Mouse (Mus musculus): ENCODE results near the gene Smim15.

The Smim15 gene

DNA sequence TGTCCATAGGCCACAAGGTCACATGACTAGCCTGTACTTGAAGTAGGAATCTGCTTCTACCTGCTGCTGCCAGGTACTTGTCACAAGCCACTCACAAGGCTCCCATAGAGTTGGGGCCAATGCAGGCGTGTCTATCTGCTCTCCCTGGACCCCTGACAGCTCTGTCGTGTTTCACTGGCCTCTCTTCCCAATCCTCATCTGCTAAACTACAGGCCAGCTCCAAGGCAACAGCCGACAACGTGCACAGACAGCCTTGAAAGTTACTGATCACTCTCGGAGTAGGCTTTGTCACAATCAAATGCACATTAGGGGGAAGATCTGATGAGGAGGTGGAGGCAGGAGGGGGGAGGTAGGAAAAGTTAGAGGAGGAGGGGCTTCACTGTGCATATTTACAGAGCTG is 18.7 kb downstream of the Smim15 start:
- no peak for DNase-seq (ENCODE audit: extremely low read depth, low read depth, low spot score)

DNA sequence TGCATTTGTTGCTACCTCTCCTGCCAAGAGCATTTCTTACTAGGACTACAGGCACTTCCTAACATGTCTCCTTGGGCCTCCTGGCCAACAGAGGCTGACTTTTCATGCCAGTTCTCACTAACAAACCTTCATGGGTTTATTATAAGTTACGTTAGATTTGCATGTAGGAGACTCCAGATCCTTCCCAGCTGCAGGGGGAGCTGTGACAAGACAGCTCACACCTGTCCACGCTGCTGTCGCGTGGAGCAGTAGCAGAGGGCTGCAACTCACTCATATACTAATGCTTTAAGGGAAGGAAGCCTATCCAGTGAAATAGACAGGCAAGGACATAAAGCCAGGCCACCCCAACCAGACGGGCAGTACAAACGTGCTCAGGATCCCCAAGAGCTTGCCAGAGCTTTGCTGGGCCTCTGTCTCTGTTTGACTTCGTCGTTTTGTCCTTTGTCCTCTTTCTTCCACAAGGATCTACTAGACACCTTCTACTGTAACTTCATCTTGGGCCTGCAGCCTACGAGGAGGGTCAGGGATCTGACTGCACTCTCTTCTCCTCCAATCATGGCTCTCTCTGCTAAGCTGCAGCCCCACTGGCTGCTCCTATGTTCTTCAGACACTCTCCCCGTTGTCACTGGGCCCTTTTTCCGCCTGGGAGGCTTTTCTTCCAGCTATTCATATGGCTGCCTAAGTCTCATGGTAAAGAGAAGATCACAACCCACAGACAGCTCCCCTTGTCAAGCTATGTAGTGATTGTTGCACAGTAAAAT is 19.3 kb downstream of the Smim15 start:
- DNase-seq (ENCODE audit: extremely low read depth, low read depth, low spot score) = no peak

DNA sequence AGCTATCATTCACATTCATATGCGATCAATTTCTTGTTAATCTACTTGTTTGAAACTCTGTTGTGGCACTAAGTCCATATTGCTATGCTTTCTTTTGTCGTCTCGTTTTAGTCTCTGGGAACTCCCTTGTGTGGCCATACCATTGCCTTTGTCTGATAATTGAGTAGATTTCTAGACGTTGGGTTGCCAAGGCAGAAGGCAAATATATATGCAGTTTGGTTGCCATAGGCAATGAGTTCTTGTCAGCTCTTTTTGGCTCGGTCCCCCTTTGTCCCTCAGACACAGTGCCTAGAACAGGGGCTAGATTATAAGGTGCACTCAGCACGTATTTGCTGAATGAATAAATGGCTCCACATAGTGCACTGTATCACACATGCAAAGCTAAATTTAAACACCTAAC is 20.1 kb downstream of the Smim15 start:
- DNase-seq (ENCODE audit: extremely low read depth, low read depth, low spot score) = no peak

DNA sequence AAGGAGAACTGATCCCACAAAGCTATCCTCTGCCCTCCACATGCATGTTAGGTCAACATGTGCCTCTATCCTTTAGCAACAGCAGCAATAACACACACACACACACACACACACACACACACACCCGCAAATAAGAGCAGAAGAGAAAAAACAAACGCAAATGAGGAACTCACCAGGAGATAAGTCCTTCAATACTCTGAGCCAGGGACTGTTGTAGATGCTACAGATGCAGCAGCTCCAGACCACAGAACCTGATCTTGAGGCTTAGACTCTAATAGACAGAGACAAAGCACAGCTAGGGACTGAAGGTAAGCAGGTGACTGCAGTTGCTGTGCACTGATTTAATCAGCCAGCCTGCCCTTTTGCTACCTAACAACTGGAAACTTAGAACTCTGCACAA is 21.8 kb downstream of the Smim15 start:
- no peak for DNase-seq (ENCODE audit: extremely low read depth, low read depth, low spot score)

DNA sequence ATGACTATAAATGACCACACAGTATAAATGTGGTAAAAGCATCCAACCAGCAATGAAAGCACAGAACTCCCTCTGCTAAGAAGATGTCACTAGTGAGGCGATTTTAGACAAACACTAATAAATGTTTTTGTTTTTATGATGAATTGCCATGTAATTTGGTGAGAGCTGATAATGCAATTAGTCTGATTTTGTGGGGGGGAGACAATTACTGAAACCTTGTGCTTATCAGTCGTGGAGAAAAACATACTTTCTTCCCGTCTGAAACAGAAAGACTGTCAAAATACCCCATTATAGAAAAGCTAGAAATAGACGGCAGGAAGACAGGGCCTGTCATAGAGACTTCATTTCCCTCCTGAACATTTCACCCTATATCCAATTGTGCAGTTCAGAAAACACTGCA is 24.9 kb downstream of the Smim15 start:
- no peak for DNase-seq (ENCODE audit: extremely low read depth, low read depth, low spot score)

DNA sequence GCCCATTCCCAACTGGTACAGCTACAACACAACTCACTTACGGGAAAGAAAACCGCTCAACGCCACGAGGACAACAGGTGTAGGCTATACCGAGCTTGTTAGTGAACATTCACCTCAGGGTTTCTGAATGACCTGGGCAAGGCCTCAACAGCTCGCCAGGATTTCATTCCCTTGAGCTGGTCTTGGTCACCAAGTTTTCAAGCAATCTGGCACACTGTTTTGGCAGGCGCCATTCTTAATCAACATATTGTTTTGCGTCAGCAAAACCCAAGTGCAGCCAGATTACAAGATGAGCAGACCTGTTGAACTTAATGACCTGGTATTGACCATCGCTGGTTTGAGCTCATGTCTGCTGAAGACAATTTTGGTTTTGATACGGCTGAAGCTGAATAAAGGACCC is 25.9 kb downstream of the Smim15 start:
- DNase-seq (ENCODE audit: extremely low read depth, low read depth, low spot score) = no peak

DNA sequence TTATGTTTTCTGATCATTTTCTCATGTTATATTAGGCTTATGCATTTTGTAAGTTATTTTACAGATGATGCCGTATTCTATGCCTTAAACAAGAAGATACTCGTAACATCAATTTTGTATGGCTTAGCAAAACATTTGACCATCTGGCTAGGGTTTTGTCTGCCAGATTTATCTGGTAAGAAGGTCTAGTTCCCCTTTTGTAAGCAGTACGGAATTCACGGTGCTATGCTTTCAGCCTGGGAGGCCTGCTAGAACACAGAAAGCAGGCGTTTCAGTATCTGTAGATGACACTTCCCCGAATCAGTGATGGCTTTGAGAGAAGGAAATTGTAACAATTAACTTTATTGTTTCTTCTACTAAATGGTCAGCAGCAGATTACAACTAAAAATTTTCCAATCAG is 33.2 kb downstream of the Smim15 start:
- no peak for DNase-seq (ENCODE audit: extremely low read depth, low read depth, low spot score)

DNA sequence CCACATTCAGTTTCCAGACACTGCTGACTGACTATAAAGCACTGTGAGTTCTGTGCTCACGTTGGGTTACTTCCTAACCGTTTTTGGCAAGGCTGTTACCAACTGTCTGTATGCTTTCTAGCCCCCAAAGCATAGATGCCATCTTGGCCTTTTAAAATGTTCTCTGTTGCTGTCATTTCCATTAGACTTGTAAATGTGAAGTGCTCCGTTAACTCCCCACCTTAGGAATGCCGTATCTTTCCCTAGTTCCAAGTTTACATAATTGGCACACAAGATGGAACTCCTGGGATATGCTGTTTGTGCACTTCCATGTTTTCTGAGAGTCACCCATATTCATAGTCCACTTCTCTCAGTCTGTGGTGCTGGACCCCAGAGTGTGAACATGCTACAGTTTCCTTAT is 33.7 kb downstream of the Smim15 start:
- DNase-seq (ENCODE audit: extremely low read depth, low read depth, low spot score) = no peak

DNA sequence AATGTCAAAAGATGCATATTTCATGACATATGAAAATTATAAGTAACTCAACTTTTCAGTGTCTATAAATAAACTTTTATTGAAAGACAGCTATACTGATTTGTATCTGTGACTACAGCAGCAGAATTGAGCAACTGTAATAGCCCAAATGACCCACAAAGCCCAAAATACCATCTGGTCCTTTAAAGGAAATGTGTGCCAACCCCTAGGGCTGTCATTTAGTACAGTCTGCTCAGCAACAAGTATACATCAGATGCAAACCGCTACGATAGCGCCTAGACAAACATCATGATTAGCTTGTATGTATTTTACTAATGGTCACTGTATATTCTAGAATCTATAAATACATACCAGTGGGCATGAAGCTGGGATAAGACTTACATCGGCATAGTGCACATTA is 39.8 kb downstream of the Smim15 start:
- no peak for DNase-seq (ENCODE audit: extremely low read depth, low read depth, low spot score)

DNA sequence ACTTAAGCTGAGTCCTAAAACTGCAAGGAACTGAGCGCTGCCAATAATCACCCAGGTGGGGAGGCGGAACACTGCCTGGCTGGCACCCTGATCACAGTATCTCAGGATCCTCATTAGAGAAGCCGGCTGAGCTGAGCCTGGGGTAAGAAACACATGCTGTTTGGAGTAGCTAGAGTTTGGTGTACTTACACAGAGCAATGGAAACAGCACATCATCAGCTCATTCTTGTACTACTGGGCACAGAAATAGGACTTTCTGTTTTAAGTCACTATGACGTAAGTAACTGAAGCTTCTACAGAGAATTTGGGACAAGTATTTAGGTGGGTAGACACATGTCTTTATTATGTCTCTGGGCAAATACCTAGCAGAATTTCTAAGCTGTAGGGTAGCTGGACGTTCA is 41.8 kb downstream of the Smim15 start:
- DNase-seq (ENCODE audit: extremely low read depth, low read depth, low spot score) = no peak

DNA sequence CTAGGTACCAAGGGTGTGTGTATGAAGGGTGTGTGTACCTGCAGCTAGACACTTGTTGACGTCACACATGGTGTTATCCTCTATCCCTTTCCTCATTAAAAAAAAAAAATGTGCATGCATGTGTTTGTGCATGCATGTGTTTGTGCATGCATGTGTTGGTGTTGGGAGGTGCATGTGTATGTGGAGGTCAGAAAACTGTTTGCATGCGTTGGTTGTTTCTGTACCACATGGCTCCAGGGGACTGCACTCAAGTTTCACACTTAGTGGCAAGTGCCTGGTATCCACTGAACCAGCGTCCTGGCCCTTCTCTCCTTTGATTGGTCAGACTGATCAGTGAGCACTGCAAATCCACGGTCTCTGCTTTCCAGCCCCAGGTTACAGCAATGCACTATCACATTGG is 42.5 kb downstream of the Smim15 start:
- no peak for DNase-seq (ENCODE audit: extremely low read depth, low read depth, low spot score)

DNA sequence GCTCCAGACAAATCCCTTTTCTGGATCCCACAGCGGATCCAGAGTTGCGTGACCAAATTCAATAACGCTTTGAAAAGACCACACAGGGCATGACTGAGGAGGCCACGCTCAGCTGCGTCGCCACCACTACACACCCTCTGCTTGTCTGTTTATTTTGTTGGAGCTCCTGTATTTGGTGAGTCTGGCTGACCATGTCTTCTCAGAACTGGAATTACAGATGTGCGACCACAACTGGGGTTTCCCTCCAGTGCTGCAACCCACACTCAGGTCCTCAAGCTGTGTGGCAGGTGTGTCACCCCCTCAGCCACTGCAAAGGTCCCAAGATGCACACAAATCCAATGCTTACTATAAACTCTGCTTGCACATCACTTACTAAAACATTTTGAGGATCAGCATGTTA is 48.0 kb downstream of the Smim15 start:
- no peak for DNase-seq (ENCODE audit: extremely low read depth, low read depth, low spot score)

DNA sequence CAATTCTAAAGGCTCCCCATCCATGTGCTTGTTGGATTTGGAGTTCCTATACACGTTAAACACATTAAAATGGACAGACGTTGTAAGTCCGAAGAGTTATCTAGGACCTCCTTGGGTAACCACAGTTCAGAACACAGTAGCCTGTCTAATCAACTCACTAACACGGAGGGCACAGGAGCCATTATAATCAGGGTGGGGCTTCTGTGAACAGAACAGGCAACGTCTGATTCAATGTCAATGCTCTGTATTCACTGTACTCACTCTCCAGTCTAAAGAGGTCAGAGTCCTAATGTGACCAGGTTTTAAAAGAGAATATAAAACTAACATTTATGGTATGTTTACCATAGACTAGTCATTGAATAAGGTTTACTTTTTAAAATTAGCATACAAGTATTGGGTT is 50.4 kb downstream of the Smim15 start:
- no peak for DNase-seq (ENCODE audit: extremely low read depth, low read depth, low spot score)

DNA sequence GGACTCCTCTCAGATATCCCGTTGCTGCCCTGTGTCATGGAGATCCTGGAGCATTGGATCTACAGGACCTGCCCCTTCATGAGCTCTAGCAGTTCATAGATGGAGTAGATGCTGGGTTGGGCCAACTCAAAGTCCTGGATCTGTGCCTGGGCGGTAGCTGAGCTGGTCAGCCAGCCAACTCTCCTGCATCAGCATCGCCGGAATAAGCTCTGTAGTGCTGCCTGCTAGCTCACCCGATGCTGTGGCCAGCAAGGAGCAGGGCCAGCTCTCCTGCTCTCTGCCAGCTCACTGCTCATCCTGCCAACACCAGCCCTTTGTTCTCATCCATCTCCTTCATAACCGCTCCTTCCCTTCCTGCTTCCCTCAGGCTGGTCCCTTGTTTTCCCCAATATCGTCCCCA is 51.4 kb downstream of the Smim15 start:
- DNase-seq (ENCODE audit: extremely low read depth, low read depth, low spot score) = no peak

DNA sequence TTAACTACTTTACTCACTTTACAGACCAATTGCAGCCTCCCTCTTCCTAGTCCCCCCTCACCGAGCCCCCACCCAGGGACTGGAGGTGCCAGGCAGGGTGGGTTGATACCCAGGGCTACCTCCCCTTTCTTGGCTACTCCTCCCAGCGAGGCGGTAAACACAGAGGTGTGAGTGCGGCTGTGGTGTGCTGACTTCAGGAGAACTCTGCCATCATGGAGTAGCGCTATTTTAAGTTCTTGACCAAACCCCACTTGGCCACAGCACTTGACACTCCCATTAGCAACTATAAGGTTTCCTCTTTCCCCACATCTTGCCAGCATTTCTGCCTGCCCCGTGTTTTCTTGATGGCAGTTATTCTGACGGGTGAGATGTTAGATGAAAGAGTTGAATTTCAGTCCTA is 52.2 kb downstream of the Smim15 start:
- DNase-seq (ENCODE audit: extremely low read depth, low read depth, low spot score) = no peak

All from fat pad, adult 2 months (tissue).